Mouse (Mus musculus) spleen, adult 18-20 months (tissue): ENCODE data around the gene Ccdc15.
"Not testable (repeated sequence)": the region's sequence is repeated elsewhere in the genome, so short reads cannot be mapped to it uniquely, and the experiment has no call there.

Experiments used
- DNase-seq, 2 experiments: peaks; one replicate each; pipeline ENCODE4 v3.0.0; 2022; ENCODE audit warnings: mixed read lengths in 2 of 2

Gene Ccdc15

GRCm38 (mm10) chr9:37349050-37349449, 818 bp upstream of the Ccdc15 start:
- no peak for DNase-seq

GRCm38 (mm10) chr9:37347184-37347987, 846 bp downstream of the Ccdc15 start:
- DNase-seq: peak in 1 of 2 experiments; percentile 7

DNA sequence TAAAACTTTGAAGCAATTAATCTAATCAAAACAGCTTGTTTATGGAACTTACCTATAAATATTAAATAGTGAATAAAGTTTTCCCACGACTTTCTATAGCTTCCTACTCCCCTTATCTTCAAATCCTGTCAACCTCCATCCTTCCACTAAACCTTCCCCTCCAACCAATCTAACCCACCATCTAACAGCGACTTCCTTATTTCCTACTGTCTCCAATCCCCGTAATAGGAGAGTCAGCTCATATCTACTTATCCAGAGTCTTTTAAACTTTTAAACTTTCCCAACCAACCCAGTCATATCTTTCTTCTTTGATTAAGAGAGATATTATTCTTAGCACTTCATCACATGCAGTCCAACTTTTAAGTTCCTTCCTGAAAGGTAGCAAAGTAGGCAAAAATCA, 2.8 kb downstream of the Ccdc15 start:
- no peak for DNase-seq

- DNase-seq: no peak
Measured at GRCm38 (mm10) chr9:37329456-37329855, 18.8 kb downstream of the Ccdc15 start.

DNA sequence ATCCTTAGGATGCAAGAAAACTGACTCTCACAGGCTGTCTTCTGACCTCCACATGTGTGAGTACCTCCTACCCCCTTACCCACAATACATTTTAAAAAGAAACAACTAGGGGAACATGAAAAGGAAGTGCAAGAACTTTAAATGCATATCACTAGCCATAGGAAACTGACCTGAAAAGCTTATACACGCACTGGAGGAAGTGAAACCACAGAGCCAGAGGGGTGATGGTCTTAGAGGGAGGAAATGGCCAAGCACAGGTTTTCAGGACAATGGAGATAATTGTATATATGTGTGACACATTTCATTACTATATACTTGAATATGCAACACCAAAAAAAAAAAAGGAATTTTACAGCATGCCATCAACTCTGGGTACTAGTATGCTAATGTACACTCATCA, 46.5 kb downstream of the Ccdc15 start:
- no peak for DNase-seq

DNA sequence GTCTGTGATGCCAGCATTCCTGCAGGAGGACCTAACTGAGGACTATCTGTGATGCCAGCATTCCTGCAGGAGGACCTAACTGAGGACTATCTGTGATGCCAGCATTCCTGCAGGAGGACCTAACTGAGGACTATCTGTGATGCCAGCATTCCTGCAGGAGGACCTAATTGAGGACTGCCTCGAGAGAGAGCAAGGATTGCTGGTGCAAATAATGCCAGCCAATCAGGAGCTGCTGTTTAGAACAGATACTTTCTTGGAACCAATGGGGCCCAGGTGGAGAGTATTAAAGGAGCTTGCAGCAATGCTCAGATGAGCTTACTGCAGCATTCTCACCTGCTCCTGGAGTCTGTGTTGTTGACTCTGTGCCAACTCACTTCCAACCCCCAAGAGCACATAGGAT, 47.7 kb downstream of the Ccdc15 start:
- not testable (repeated sequence) for DNase-seq

- DNase-seq: no peak
Measured at GRCm38 (mm10) chr9:37295586-37295985, 52.6 kb downstream of the Ccdc15 start.

- DNase-seq: no peak
Measured at GRCm38 (mm10) chr9:37266622-37267021, 81.6 kb downstream of the Ccdc15 start.

DNA sequence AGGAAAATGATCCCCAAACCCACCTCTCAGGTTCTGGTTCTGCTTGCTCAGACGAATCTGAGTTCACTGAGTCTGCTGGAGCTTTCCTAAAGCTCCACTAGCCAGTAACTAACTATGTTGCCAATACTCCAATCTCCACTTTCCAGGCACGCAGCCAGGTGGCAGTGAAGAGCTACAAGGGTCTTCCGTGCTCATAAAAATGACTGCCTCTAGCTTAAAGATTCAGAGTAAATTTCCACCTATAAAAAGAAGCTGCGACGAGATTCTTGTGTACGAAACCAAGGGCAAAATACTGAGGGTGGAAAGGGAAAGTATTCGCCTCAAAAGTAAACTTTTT, 92.4 kb downstream of the Ccdc15 start:
- DNase-seq: peak in 1 of 2 experiments; percentile 58

- peak; percentile 65 to 67 for DNase-seq
Measured at GRCm38 (mm10) chr9:37255149-37255888, 92.9 kb downstream of the Ccdc15 start, which contains the start of gene Slc37a2. Gene Slc37a2 (minus strand): TSS chr9:37255738.

DNA sequence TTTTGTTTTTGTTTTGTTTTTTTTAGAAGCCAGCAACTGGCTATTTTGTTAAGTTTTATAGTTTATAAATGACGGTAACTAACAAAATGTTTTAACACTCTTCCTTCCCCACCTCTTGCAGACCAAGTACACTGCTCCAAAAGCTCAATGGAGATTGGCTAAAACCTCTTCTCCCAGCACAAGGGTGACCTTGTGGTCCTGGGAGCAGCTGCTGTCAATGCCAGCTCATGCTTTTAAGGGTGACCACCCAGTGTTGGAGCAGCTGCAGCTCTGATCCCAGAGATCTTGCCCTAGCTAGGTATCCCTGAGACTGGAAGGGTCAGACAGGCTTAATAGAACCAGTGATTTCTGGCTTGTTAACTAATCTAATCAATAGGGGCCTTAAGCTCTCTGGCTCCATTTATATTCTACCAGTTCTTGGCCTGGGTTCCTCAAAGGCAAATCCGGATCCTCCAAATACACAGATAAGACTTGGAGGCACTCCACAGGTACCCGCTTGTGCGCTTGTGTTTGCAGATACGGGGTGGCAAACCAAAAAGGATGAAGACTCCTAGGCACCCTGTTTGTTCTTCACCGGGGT, 93.6 kb downstream of the Ccdc15 start:
- no peak for DNase-seq

DNA sequence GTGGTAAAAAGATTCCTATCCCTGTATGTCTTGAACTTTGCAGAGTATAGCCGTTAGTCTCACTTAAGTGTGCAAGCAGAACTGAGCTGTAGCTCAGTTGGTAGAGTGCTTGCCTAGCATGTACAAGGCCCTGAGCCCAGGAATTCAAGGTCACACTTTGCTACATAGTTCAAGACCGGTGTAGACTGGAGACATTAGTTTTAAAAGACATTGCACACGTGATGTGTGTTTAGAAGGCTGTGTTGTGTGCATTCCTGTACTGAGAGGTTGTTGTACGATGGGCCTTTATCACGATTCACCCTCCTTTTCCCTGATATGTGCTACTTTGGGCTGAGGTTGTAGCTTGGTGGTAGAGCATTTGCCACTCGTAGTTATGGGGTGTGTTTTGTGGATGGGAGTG, 97.6 kb downstream of the Ccdc15 start:
- no peak for DNase-seq

GRCm38 (mm10) chr9:37249976-37250375, 98.3 kb downstream of the Ccdc15 start:
- DNase-seq: no peak

DNA sequence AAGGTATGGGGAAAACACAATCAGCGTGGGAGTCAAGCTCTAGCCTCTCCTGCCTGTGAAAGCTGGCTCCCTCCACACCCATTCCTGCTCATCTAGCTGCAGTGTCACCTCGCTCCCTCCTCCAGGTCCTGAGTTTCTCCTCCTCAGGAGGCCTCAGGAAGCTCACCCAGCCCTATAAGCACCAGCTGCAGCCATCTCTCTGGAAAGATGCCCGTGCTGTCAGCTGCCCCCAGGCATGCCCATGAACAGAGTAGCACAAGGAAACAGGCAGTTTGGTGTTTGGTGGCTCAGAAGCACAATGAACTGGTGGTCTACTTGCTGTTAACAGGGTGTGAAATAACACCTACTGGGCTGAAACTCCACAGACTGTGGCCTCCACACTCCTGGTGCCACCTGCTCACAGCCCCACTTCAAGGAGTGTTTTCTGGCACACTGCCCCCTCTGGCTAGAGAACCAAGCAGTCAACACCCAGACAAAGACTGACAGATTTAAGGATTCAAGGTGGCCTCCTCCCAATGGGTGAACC, 99.8 kb downstream of the Ccdc15 start:
- DNase-seq: no peak

DNA sequence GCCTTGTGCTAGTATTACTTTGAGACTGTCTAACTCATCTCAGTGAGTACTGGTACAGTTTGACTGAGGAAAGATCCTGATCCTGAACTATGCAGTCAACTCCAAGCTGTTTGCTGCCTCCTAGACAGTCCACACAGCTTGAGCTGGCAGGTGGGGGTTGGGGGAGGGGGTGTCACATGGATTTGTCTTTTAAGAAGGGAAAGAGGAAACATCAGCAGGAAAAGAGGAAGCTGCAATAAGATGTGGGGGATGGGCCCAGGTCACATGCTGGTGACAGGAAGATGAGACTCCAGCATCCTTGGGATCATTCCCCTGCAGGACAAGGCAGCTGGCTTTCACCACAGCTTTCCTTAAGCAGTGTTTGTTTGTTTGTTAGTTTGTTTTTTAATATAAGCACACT, 100.8 kb downstream of the Ccdc15 start:
- DNase-seq: peak in 1 of 2 experiments; percentile 48

- no peak for DNase-seq
Measured at GRCm38 (mm10) chr9:37245810-37246209, 102.4 kb downstream of the Ccdc15 start.

DNA sequence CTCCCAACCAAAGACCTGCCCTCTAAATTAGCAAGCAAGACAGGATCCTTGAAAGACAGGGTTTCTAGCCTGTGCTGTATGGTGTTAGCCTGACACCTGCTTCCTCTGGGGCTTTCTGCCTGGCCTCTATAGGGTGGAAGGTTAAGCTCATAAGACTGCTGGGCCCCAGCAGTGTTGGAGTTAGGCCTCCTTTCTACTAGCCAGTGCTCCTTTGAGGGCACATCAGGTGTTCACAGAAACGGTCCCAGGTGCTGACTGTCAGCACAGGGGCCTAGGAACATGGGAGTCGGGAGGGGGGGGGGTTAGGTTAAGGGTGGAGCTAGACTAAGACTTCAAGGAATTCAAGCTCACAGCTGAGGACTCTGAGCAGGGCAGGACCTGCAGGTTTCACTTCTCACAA, 102.8 kb downstream of the Ccdc15 start:
- DNase-seq: no peak

- DNase-seq: no peak
Measured at GRCm38 (mm10) chr9:37244600-37244999, 103.6 kb downstream of the Ccdc15 start.

DNA sequence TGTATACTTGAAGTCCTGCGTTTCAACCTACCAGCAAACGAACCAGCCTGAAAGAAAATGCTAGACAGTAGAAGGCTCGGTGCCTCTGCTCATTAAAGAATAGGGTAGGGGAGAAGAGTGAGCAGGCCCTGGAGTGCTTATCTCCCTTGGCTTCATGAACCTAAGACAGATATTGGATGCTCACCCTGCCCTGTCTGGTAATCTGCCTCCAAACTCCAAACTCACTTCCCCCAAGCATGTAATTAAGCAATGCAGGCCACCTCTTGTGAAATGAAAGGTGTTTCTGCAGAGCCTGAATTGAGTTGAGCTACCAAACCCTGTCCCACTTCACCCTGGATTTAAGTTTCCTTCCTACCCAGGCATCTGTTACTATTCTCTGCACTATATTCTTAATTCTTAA, 105.5 kb downstream of the Ccdc15 start:
- DNase-seq: no peak

- DNase-seq: no peak
Measured at GRCm38 (mm10) chr9:37235951-37236737, 112.1 kb downstream of the Ccdc15 start.

GRCm38 (mm10) chr9:37232201-37233195, 115.7 kb downstream of the Ccdc15 start:
- no peak for DNase-seq
